Mouse (Mus musculus) megakaryocyte, embryonic 14.5 days (primary cell): Measurements from ENCODE around the gene Tubg1.

Experiments
- FLI1 ChIP-seq: IDR thresholded peaks from 2 replicates; pipeline ENCODE4 v1.6.1; 2012; ENCODE audit warnings: low read length, inconsistent platforms, mixed read lengths
- GATA1 ChIP-seq: IDR thresholded peaks from 3 replicates; pipeline ENCODE4 v1.6.1; 2012; ENCODE audit warnings: mixed read lengths, low read length, inconsistent platforms, borderline replicate concordance

DNA sequence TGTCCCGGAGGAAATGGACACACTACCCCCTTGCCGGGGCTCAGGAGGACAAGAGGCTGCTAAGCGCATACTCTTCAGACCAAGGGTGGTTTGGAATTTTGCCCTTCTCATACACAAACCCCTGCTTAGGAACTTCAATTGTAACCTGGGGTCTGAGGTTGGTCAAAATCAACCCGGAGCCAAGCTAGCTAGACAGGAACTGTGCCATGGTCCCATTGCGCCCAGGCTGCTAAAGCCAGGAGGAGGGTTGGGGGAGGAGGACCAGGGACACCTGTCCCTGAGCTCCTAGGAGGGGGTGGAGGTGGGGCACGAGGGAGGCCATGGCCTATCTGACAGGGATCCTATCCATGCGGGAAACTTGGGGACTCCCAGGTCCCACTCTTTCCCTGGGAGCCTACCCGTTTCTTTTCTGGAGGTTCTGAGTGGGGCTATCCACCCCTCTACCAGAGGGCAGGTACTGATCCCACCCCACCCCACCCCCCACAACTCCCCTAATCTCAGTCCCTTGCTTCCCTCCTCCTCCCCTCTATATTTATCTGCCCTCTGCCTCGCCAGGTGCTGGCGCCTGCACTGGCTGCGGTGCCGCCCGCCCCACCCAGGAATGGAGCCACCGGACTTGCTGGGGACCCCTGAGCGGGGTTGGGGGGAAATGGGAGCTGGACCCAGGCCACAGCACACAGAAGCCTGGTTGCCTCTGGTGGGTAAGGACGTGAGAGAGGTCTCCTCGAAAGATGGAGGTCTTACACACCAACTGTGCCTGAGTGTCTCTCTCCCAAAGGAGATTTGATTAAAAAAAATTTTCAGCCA, 49.8 kb downstream of the Tubg1 start:
- TF ChIP-seq GATA1 (no peak), FLI1 (no peak)
